Mouse (Mus musculus) cerebellum, postnatal 10 days (tissue): Measurements from ENCODE around the gene Gm21972.

Experiments used
- DNase-seq, 2 experiments: peaks; one replicate each; pipeline ENCODE4 v3.0.0; 2021; ENCODE audit warnings: mixed read lengths in 2 of 2

Gene Gm21972

GRCm38 (mm10) chr1:86133337-86133736, at the start of gene Gm21972:
TSS of gene Gm21972 (plus strand) at chr1:86133637.
- DNase-seq = no peak

- no peak for DNase-seq
Observed at GRCm38 (mm10) chr1:86094413-86094812, 39.0 kb upstream of the Gm21972 start.

- no peak for DNase-seq
Observed at GRCm38 (mm10) chr1:86105054-86105453, 28.4 kb upstream of the Gm21972 start.

GRCm38 (mm10) chr1:86111779-86112178, 21.7 kb upstream of the Gm21972 start, which contains the start of gene Htr2b:
TSS of gene Htr2b (minus strand) at chr1:86111970.
- peak; percentile 28 to 34 for DNase-seq

- no peak for DNase-seq
Observed at GRCm38 (mm10) chr1:86114141-86114540, 19.3 kb upstream of the Gm21972 start.

GRCm38 (mm10) chr1:86119549-86119948, 13.9 kb upstream of the Gm21972 start:
- DNase-seq = no peak

- DNase-seq = no peak
Observed at GRCm38 (mm10) chr1:86126036-86126435, 7.4 kb upstream of the Gm21972 start.

- DNase-seq = no peak
Observed at GRCm38 (mm10) chr1:86135315-86135714, 1.9 kb downstream of the Gm21972 start.

GRCm38 (mm10) chr1:86141081-86141480, 7.6 kb downstream of the Gm21972 start:
- DNase-seq = no peak

GRCm38 (mm10) chr1:86143165-86143564, 9.7 kb downstream of the Gm21972 start:
- no peak for DNase-seq

GRCm38 (mm10) chr1:86144001-86144944, 10.8 kb downstream of the Gm21972 start:
- DNase-seq = peak; percentile 14 to 26

- no peak for DNase-seq
Observed at GRCm38 (mm10) chr1:86146293-86146692, 12.9 kb downstream of the Gm21972 start.

- no peak for DNase-seq
Observed at GRCm38 (mm10) chr1:86147557-86147956, 14.1 kb downstream of the Gm21972 start.

- DNase-seq = peak; percentile 36 to 53
Observed at GRCm38 (mm10) chr1:86148161-86148560, 14.7 kb downstream of the Gm21972 start.

GRCm38 (mm10) chr1:86150929-86151328, 17.5 kb downstream of the Gm21972 start:
- no peak for DNase-seq

- DNase-seq = no peak
Observed at GRCm38 (mm10) chr1:86151376-86151775, 17.9 kb downstream of the Gm21972 start.

- DNase-seq = no peak
Observed at GRCm38 (mm10) chr1:86152618-86153017, 19.2 kb downstream of the Gm21972 start.

- DNase-seq = peak; percentile 96 to 97
Observed at GRCm38 (mm10) chr1:86154133-86154823, 20.8 kb downstream of the Gm21972 start, which contains the start of gene Armc9. TSS of gene Armc9 (plus strand) at chr1:86154780.

- DNase-seq = no peak
Observed at GRCm38 (mm10) chr1:86154824-86155164, 21.4 kb downstream of the Gm21972 start.

GRCm38 (mm10) chr1:86156075-86156474, 22.6 kb downstream of the Gm21972 start:
- DNase-seq = no peak

GRCm38 (mm10) chr1:86156595-86156994, 23.2 kb downstream of the Gm21972 start:
- no peak for DNase-seq

- no peak for DNase-seq
Observed at GRCm38 (mm10) chr1:86160059-86160458, 26.6 kb downstream of the Gm21972 start.

GRCm38 (mm10) chr1:86160479-86160878, 27.0 kb downstream of the Gm21972 start:
- DNase-seq = no peak

- DNase-seq = no peak
Observed at GRCm38 (mm10) chr1:86161061-86161460, 27.6 kb downstream of the Gm21972 start.
